Mouse (Mus musculus): ENCODE measurements around the gene H2afx.

- TF ChIP-seq POLR2A (IDR thresholded peaks at IDR 0.05; ENCODE audit: borderline replicate concordance, control insufficient read depth, low read depth, low read length), result peak; percentile 87; the same call in 1 of the 2 replicates
- no peak for TF ChIP-seq CTCF (IDR thresholded peaks at IDR 0.05; ENCODE audit: control insufficient read depth, insufficient read depth, low read length)
These were observed 28.9 kb upstream of the H2afx start, which contains the start of gene Hinfp for GRCm38 (mm10) chr9:44305466-44306079.
